Mouse (Mus musculus): ENCODE results near the gene Klc3. TPM values are rescaled to one million over a fixed set of nuclear protein-coding genes. Genes with fewer than 3 reads are reported as not detected.

The Klc3 gene
- polyA plus RNA-seq, 1 experiment from 2014 or later, result 13.3 TPM

DNA sequence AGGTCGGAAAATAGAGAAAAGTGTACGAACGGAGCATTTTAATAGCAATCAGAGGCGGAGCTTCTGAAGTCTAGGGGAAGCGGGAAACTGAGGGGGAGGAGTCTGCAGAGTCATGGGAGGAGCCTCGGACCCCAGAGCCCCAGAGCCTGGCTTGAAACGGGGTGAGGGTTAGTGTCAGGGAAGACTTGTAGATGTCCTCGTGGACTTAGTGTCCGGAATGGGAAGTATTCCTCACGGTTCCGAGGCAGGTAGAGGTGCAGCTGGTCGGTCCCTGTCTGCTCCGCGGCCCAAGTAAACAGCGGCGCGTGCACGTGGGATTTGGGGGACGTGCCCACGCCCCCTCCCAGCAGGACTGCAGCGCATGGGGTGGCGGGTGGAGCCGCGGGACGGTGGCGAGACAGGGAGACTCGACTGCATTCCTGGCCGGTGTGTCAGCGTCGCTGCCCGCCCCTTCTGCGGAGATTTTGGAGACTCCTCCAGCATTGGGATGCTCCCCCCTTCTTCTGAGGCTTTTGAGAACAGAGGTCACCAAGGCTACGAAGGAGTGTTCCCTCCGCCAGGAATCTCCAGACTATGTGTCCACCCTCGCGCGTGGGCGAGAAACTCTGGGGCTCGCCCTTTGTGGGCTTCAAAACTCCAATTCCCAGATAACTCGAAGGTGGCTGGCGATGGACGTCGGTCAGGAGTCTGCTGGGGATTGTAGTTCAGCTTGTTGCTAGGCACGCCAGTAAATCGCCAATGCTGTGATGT lies 43.8 kb downstream of the Klc3 start:
- H3K4me1 ChIP-seq (ENCODE audit: control insufficient read depth, insufficient read depth, low read length), result peaks cover 36% of the 10 kb centered on the region
- H3K27ac ChIP-seq (ENCODE audit: low read length), result peak overlapping the region; percentile 70
- H3K36me3 ChIP-seq (ENCODE audit: control insufficient read depth, insufficient read depth, low read length), result 0 out of 2 replicates have a peak, but pooled peaks cover 9% of the 10 kb centered on the region

DNA sequence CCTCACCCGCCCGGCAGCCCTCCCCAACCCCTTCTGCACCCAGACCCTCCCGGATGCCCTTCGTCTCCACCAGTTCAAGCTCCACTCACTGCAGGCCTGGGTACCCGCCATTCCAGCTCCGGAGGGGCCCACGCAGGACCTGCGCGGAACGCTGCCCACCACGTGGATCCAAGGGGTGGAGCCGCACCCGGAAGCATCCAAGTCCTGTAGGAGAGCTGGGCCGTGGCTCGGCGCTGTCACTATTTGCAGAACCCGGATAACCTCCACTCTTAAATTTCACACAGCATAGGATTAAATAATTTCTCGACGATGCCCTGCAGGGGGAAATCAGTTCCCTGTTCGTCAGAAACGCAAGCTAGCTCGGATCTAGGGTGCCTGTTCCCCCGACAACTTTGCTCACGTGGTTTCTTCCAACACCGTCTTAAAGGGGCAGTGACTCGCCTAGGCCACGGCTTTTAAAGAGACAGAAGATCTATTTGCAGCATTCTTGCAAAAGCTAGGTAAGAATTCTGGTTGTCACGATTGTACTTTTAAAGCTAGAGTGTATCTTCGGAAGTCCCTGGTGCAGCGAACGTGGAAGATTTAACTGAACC lies 44.5 kb downstream of the Klc3 start, which contains the start of the genes Cd3eap and Ppp1r13l:
Cd3eap (minus strand) TSS at position 185 of the 593 bp plus-strand sequence.
Ppp1r13l (plus strand) TSS at position 451 of the 593 bp plus-strand sequence.
- peaks cover 36% of the 10 kb centered on the region for H3K4me1 ChIP-seq (ENCODE audit: control insufficient read depth, insufficient read depth, low read length)
- peak; percentile 65 for ATAC-seq (ENCODE audit: insufficient read depth, low FRiP score)
- peak within 1 kb of the TSS; percentile 70 for H3K27ac ChIP-seq (ENCODE audit: low read length)
- H3K27me3 ChIP-seq (ENCODE audit: control insufficient read depth, insufficient read depth, low read length), result no peaks in the 10 kb centered on the region
- H3K4me2 ChIP-seq (ENCODE audit: low read depth, low read length), result peak within 1 kb of the TSS; percentile 87
- H3K36me3 ChIP-seq (ENCODE audit: control insufficient read depth, insufficient read depth, low read length), result 0 out of 2 replicates have a peak, but pooled peaks cover 11% of the 10 kb centered on the region
- peak within 1 kb of the TSS; percentile 81 for H3K9ac ChIP-seq (ENCODE audit: low read length)
- H3K4me3 ChIP-seq (replicated peaks; ENCODE audit: low read length), result peak within 1 kb of the TSS; percentile 73
- no peaks in the 10 kb centered on the region for H3K9me3 ChIP-seq (replicated peaks; ENCODE audit: control insufficient read depth, low read length)
- WGBS, result under 1% methylated on average over 31 of the region's 31 CpGs

More for the DNA sequence above, 43.8 kb downstream of the Klc3 start:
- WGBS, result under 1% methylated on average over 44 of the region's 45 CpGs
- peak overlapping the region; percentile 87 for H3K4me2 ChIP-seq (ENCODE audit: low read depth, low read length)
- peak overlapping the region; percentile 73 for H3K4me3 ChIP-seq (replicated peaks; ENCODE audit: low read length)
- no peaks in the 10 kb centered on the region for H3K27me3 ChIP-seq (ENCODE audit: control insufficient read depth, insufficient read depth, low read length)
- H3K9me3 ChIP-seq (replicated peaks; ENCODE audit: control insufficient read depth, low read length), result no peaks in the 10 kb centered on the region
- ATAC-seq (ENCODE audit: insufficient read depth, low FRiP score), result peak; percentile 66
- H3K9ac ChIP-seq (ENCODE audit: low read length), result peak overlapping the region; percentile 81

DNA sequence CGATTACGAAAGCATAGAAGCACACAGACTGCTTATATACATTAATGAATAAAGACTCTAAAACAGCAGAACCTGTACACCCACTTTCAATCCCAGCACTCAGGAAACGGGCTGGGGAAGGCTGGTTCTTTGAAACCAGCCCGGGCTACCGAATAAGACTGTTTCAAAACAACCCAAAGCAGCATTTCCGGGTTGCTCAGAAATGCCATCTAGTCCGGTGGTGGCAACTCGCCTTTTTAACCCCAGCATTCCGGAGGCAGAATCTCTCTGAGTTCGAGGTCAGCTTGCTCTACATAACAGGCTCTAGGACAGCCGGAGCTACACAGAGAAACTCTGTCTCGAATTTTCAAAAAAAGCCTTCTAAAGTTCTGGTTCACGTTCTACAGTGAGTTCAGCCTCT lies 45.3 kb downstream of the Klc3 start:
- 9% methylated on average over 13 of the region's 13 CpGs for WGBS
- Histone ChIP-seq H3K27ac (ENCODE audit: low read length) (0 out of 2 replicates have a peak overlapping the region, but pooled peaks have one; percentile 70), H3K4me3 (replicated peaks; ENCODE audit: low read length) (peak overlapping the region; percentile 73), H3K4me2 (ENCODE audit: low read depth, low read length) (peak overlapping the region; percentile 87), H3K9ac (ENCODE audit: low read length) (peak overlapping the region; percentile 81), H3K36me3 (ENCODE audit: control insufficient read depth, insufficient read depth, low read length) (0 out of 2 replicates have a peak, but pooled peaks cover 14% of the 10 kb centered on the region), H3K4me1 (ENCODE audit: control insufficient read depth, insufficient read depth, low read length) (peaks cover 31% of the 10 kb centered on the region), H3K9me3 (replicated peaks; ENCODE audit: control insufficient read depth, low read length) (no peaks in the 10 kb centered on the region), H3K27me3 (ENCODE audit: control insufficient read depth, insufficient read depth, low read length) (no peaks in the 10 kb centered on the region)
- no peak for ATAC-seq (ENCODE audit: insufficient read depth, low FRiP score)

DNA sequence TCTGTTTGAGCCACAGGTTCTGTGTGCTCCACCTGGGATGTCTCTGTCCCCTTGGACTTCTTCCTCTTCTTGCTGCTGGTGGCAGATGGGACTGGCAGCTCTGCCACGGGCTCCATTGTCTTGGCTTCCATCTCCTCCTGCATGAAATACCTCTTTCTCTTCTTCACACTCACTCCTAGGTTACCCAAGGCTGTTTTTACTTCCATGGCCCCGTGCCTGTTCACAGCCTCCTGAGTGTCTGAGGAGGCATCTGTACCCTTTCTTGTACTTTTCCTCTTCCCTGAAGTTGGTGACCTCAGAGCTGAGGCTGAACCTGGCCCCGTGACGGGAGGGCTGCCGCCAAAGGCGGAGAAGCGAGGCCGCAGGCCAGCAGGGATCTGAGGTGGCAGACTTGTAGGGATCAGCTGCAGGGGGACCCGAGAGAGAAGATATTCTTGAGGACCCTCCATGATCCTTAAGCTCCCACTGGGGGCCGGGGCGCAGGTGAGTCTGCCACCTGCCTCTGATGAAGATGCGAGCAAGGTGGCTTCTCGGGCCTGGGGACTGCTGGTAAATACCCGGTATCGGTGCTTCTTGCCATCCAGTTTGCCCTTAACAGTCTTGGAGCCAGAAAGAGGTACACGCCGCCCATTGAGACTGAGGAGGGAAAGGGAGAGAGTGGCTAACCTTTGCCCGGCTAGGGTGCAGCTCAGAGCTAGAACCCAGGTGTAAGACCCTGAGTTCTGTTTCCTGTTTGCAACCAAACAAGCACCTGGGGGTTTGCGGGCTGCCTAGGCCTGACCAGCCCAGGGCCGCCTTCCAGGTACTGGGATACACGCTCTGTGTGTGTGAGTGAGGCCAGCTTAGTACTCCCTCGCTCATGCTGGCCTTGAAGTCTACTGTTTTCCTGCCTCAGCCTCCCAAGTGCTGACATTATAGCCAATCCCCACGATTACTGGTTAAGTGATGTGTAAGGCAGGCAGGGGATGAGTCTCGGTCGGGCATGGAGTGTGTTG lies 46.2 kb downstream of the Klc3 start:
- no peak overlapping the region for H3K27ac ChIP-seq (ENCODE audit: low read length)
- ATAC-seq (ENCODE audit: insufficient read depth, low FRiP score), result no peak
- peak overlapping the region; percentile 73; the same call in 1 of the 2 replicates for H3K4me3 ChIP-seq (replicated peaks; ENCODE audit: low read length)
- peaks cover 18% of the 10 kb centered on the region; the same call in 1 of the 2 replicates for H3K36me3 ChIP-seq (ENCODE audit: control insufficient read depth, insufficient read depth, low read length)
- H3K27me3 ChIP-seq (ENCODE audit: control insufficient read depth, insufficient read depth, low read length), result no peaks in the 10 kb centered on the region
- H3K9me3 ChIP-seq (replicated peaks; ENCODE audit: control insufficient read depth, low read length), result no peaks in the 10 kb centered on the region
- 92% methylated on average over 25 of the region's 25 CpGs for WGBS
- H3K4me2 ChIP-seq (ENCODE audit: low read depth, low read length), result peak overlapping the region; percentile 87
- H3K4me1 ChIP-seq (ENCODE audit: control insufficient read depth, insufficient read depth, low read length), result peaks cover 28% of the 10 kb centered on the region
- H3K9ac ChIP-seq (ENCODE audit: low read length), result peak overlapping the region; percentile 81; the same call in 1 of the 2 replicates

DNA sequence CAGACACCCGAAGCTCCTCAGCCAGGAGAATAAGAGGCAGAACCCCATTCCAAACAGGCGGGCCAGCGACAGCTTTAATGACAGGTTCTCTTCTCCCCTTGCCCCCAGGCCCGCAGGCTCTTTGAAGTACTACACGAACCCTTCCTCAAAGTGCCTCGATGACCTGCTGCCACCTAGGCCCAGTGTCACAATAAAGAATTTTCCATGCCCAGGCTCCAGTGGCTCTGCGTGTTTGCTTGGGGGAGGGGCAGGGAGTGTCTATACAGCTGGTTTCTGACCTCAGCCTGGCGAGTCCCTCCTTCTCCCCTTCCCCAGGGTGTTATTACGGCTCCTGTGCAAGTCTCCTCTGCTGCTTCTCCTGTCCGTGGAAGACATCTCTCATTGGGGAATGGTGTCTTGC lies 47.6 kb downstream of the Klc3 start:
- Histone ChIP-seq H3K36me3 (ENCODE audit: control insufficient read depth, insufficient read depth, low read length) (peaks cover 18% of the 10 kb centered on the region; the same call in 1 of the 2 replicates), H3K27ac (ENCODE audit: low read length) (no peak overlapping the region), H3K27me3 (ENCODE audit: control insufficient read depth, insufficient read depth, low read length) (no peaks in the 10 kb centered on the region), H3K4me1 (ENCODE audit: control insufficient read depth, insufficient read depth, low read length) (peaks cover 21% of the 10 kb centered on the region), H3K9ac (ENCODE audit: low read length) (no peak overlapping the region), H3K9me3 (replicated peaks; ENCODE audit: control insufficient read depth, low read length) (no peaks in the 10 kb centered on the region), H3K4me2 (ENCODE audit: low read depth, low read length) (no peak overlapping the region), H3K4me3 (replicated peaks; ENCODE audit: low read length) (no peak overlapping the region)
- WGBS, result 65% methylated on average over 10 of the region's 10 CpGs
- ATAC-seq (ENCODE audit: insufficient read depth, low FRiP score), result no peak

DNA sequence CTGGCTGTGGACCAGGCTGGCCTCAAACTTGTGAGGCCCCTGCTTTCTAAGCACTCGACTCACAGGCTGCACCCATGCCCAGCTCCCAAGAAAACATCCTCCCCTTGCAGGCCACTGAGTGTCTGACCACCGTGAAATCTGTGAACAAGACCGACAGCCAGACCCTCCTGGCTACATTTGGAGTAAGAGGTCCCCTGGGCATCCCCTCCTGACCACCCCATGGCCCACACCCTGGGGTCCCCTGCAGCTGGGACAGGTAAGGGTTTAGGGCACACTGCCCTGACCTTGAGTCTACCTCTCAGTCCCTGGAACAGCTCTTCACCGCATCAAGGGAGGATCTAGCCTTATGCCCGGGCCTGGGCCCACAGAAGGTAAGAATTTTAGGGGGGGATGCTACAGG lies 48.9 kb downstream of the Klc3 start:
- Histone ChIP-seq H3K4me2 (ENCODE audit: low read depth, low read length) (no peak overlapping the region), H3K4me1 (ENCODE audit: control insufficient read depth, insufficient read depth, low read length) (peaks cover 15% of the 10 kb centered on the region), H3K27ac (ENCODE audit: low read length) (no peak overlapping the region), H3K4me3 (replicated peaks; ENCODE audit: low read length) (no peak overlapping the region), H3K27me3 (ENCODE audit: control insufficient read depth, insufficient read depth, low read length) (no peaks in the 10 kb centered on the region), H3K36me3 (ENCODE audit: control insufficient read depth, insufficient read depth, low read length) (peaks cover 27% of the 10 kb centered on the region), H3K9me3 (replicated peaks; ENCODE audit: control insufficient read depth, low read length) (no peaks in the 10 kb centered on the region), H3K9ac (ENCODE audit: low read length) (no peak overlapping the region)
- ATAC-seq (ENCODE audit: insufficient read depth, low FRiP score), result no peak
- WGBS, result 92% methylated on average over 5 of the region's 5 CpGs

DNA sequence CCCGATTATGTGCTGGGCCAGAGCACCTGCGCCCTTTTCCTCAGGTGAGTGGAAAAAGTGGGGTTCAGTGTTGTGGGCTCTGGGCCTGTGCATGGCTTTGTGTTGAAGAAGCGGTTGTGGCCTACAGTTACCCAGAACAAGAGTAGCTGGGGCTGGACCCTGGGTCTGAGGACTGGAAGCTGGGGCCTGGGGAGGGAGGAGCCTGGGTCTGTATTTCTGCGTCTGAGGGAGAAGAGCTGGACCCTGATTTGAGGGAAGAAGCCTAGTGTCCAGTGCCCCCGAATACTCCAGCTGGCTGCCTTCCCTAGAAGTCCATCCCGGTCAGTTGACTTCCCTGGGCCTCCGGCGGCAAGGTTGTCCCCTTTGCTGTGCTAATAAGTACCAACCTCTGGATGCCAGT lies 53.7 kb downstream of the Klc3 start:
- H3K9me3 ChIP-seq (replicated peaks; ENCODE audit: control insufficient read depth, low read length), result no peaks in the 10 kb centered on the region
- no peak overlapping the region for H3K4me2 ChIP-seq (ENCODE audit: low read depth, low read length)
- no peaks in the 10 kb centered on the region for H3K27me3 ChIP-seq (ENCODE audit: control insufficient read depth, insufficient read depth, low read length)
- no peak overlapping the region for H3K9ac ChIP-seq (ENCODE audit: low read length)
- H3K4me1 ChIP-seq (ENCODE audit: control insufficient read depth, insufficient read depth, low read length), result peaks cover 8% of the 10 kb centered on the region; the same call in 1 of the 2 replicates
- peaks cover 24% of the 10 kb centered on the region for H3K36me3 ChIP-seq (ENCODE audit: control insufficient read depth, insufficient read depth, low read length)
- H3K27ac ChIP-seq (ENCODE audit: low read length), result no peak overlapping the region
- 95% methylated on average over 8 of the region's 8 CpGs for WGBS
- no peak overlapping the region for H3K4me3 ChIP-seq (replicated peaks; ENCODE audit: low read length)
- ATAC-seq (ENCODE audit: insufficient read depth, low FRiP score), result no peak

DNA sequence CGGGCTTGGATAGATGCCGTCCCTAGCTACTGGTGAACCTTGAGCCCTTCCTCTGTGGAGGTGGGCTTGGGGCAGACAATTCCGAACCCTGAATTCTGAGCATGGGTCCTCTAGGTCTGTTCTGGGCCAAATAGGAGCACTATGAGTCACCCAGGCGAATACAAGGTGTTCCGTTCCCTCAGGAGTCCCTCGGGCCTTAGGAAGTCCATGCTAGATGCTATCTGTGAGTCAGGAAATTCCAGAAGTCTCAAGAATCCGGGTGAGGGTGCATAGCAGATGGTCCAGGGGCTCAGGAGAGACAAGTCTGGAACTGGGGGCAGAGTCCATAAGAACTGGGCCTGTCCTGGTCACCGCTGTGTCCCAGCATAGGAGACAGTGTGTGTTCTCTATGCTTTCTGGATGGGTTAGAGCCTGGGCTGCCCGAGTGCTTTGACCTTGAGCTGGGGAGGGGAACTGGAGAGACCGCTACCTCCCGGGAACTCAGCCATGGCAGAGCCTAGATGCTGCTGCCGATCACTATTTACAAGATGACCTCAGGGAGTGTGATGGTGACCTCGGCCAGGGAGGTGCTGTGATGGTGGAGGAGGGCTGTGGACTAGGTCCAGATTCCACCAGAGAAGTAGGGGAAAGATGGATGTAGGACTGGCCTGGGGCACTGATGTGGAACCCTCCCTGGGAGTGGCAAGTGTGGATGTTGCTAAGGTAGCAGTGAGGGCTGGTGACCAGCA lies 54.6 kb downstream of the Klc3 start:
- H3K27ac ChIP-seq (ENCODE audit: low read length), result no peak overlapping the region
- peaks cover 20% of the 10 kb centered on the region for H3K36me3 ChIP-seq (ENCODE audit: control insufficient read depth, insufficient read depth, low read length)
- no peaks in the 10 kb centered on the region for H3K9me3 ChIP-seq (replicated peaks; ENCODE audit: control insufficient read depth, low read length)

More for the DNA sequence above, 54.6 kb downstream of the Klc3 start:
- H3K27me3 ChIP-seq (ENCODE audit: control insufficient read depth, insufficient read depth, low read length), result no peaks in the 10 kb centered on the region
- ATAC-seq (ENCODE audit: insufficient read depth, low FRiP score), result no peak
- H3K9ac ChIP-seq (ENCODE audit: low read length), result no peak overlapping the region
- WGBS, result 85% methylated on average over 13 of the region's 13 CpGs
- peaks cover 11% of the 10 kb centered on the region; the same call in 1 of the 2 replicates for H3K4me1 ChIP-seq (ENCODE audit: control insufficient read depth, insufficient read depth, low read length)
- H3K4me2 ChIP-seq (ENCODE audit: low read depth, low read length), result no peak overlapping the region
- H3K4me3 ChIP-seq (replicated peaks; ENCODE audit: low read length), result no peak overlapping the region
